Mouse (Mus musculus): ENCODE measurements around the gene Tfdp2.

DNA sequence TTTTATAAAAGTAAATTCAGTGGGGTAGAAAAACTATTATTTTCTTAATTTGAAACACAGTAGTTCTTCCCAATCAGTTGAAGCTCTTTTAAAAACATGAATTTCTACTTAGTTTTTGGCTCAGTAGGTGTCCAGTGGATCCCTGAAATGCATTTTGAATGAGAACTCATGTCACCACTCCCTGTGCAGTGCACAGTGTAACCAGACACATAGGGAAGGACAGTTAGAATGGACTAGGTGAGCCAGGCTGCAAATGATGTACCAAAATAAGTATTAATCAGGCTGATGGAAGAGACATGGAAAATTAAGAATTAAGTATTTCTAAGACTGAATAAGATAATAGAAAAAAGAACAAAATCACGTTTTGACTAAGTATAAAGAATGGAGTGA lies 71.5 kb downstream of the Tfdp2 start:
- no peak for TF ChIP-seq CTCF (IDR thresholded peaks at IDR 0.05; ENCODE audit: extremely low read depth, insufficient read depth, insufficient read length, insufficient replicate concordance)
- TF ChIP-seq POLR2A (IDR thresholded peaks at IDR 0.05; ENCODE audit: low read depth, low read length): no peak
